Mouse (Mus musculus) left cerebral cortex, postnatal 10 days (tissue): Measurements from ENCODE around the gene Ctnnbl1. TPM values are rescaled to one million over a fixed set of nuclear protein-coding genes. Genes with fewer than 3 reads are reported as not detected.

Source experiments
- total RNA-seq, 2 experiments: library from RNA; stranded (reverse); gene quantifications; 2 replicates each; pipeline ENCODE4 v1.2.3; 2021

Gene Ctnnbl1
- total RNA-seq, 2 experiments from 2014 or later, result 25.2 to 26.6 TPM

Other genes starting within 250 kb of the Ctnnbl1 start
- 100 to 1,000 TPM; 562 to 692 TPM for gene Nnat, start 177.3 kb upstream of the Ctnnbl1 start, total RNA-seq
- gene Blcap, start 166.1 kb upstream of the Ctnnbl1 start, total RNA-seq, result 100 to 1,000 TPM; 136 TPM
- 100 to 1,000 TPM; 303 to 333 TPM for gene Vstm2l, start 177.3 kb downstream of the Ctnnbl1 start, total RNA-seq